Mouse (Mus musculus) lung, postnatal 0 days (tissue): ENCODE results near the gene Itih1. TPM values are rescaled to one million over a fixed set of nuclear protein-coding genes. Genes with fewer than 3 reads are reported as not detected.

Source experiments
- ATAC-seq: fragments of 200-750 bp; cut with Nextera tagmentation; 2 replicates; pipeline ENCODE4 v1.8.0; 2017; ENCODE audit warnings: moderate library complexity
- DNase-seq: peaks from one replicate; pipeline ENCODE4 v3.0.0-alpha.2; 2016; ENCODE audit warnings: low spot score
- H3K27ac ChIP-seq: fragments of 300-500 bp; sonication (generic); 2 replicates; pipeline ENCODE4 v1.5.1; 2014; ENCODE audit warnings: antibody characterized with exemption, mild to moderate bottlenecking, low read length, mixed read lengths
- H3K27me3 ChIP-seq: fragments of 300-500 bp; sonication (generic); replicated peaks from 2 replicates; pipeline ENCODE4 v1.6.1; 2014; ENCODE audit warnings: low read length, mixed read lengths; ENCODE audit not compliant: insufficient read depth
- H3K36me3 ChIP-seq: fragments of 300-500 bp; sonication (generic); 2 replicates; pipeline ENCODE4 v1.6.1; 2014; ENCODE audit warnings: low read length, mixed read lengths; ENCODE audit not compliant: insufficient read depth
- H3K4me1 ChIP-seq: fragments of 300-500 bp; sonication (generic); 2 replicates; pipeline ENCODE4 v1.6.1; 2014; ENCODE audit warnings: antibody characterized with exemption, low read depth, low read length, mixed read lengths; ENCODE audit not compliant: insufficient read depth
- H3K4me2 ChIP-seq: fragments of 300-500 bp; sonication (generic); replicated peaks from 2 replicates; pipeline ENCODE4 v1.6.1; 2014; ENCODE audit warnings: low read depth, mild to moderate bottlenecking, low read length, moderate library complexity, mixed read lengths
- H3K4me3 ChIP-seq: fragments of 300-500 bp; sonication (generic); 2 replicates; pipeline ENCODE4 v1.5.1; 2014; ENCODE audit warnings: low read depth, low read length
- H3K9ac ChIP-seq: fragments of 300-500 bp; sonication (generic); replicated peaks from 2 replicates; pipeline ENCODE4 v1.6.1; 2014; ENCODE audit warnings: low read depth, mild to moderate bottlenecking
- H3K9me3 ChIP-seq: fragments of 300-500 bp; sonication (generic); 2 replicates; pipeline ENCODE4 v1.6.1; 2016; ENCODE audit warnings: low read length, mixed read lengths
- CTCF ChIP-seq: IDR thresholded peaks from 2 replicates; pipeline ENCODE4 v1.5.1; 2016; ENCODE audit warnings: antibody characterized with exemption, mild to moderate bottlenecking
- EP300 ChIP-seq: IDR thresholded peaks from 2 replicates; pipeline ENCODE4 v1.6.1; 2016; ENCODE audit warnings: antibody characterized with exemption, mild to moderate bottlenecking, control low read depth
- WGBS: fragments of 180-500 bp; shearing (Covaris S2); extraction: QIAGEN DNeasy Blood & Tissue Kit; methylation state at CpG from one replicate; pipeline ENCODE4 v1.1.7; 2014; 5-methylcytosine and 5-hydroxymethylcytosine counted together
- polyA plus RNA-seq: library from polyadenylated mRNA; unstranded; fragments of >200 nt; fragmentation: Nextera tagmentation; extraction: Ambion mirVana; gene quantifications from 2 replicates; pipeline ENCODE4 v1.2.1, GENCODE M21; 2015

The Itih1 gene
- polyA plus RNA-seq, 1 experiment from 2014 or later = 0.81 TPM

DNA sequence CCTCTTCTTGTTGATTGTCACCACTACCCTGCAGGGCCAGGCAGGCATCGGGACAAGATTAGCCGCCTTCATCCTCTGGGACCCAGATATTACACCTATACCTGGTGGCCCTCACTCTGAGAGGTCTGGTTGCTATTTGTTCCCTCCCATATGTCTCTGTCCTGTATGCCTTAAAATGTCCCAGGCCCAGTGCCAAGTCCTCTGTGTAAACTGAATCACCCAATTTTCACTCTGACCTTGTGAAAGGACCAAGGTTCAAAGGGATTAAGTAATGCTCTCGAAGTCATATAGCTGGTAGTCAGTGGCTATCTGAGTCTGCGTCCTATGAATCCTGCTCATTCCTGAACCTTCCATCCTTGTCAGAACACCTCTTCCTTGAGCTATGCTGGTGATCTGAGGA is 12.7 kb downstream of the Itih1 start:
- Histone ChIP-seq H3K36me3 (no peaks in the 10 kb centered on the region), H3K4me3 (no peak overlapping the region), H3K9me3 (no peaks in the 10 kb centered on the region), H3K9ac (no peak overlapping the region), H3K4me1 (no peaks in the 10 kb centered on the region), H3K4me2 (no peak overlapping the region), H3K27me3 (no peaks in the 10 kb centered on the region), H3K27ac (no peak overlapping the region)
- DNase-seq (no peak), ATAC-seq (no peak)
- TF ChIP-seq CTCF (no peak), EP300 (no peak)
- 77% methylated on average over 4 of the region's 4 CpGs for WGBS

DNA sequence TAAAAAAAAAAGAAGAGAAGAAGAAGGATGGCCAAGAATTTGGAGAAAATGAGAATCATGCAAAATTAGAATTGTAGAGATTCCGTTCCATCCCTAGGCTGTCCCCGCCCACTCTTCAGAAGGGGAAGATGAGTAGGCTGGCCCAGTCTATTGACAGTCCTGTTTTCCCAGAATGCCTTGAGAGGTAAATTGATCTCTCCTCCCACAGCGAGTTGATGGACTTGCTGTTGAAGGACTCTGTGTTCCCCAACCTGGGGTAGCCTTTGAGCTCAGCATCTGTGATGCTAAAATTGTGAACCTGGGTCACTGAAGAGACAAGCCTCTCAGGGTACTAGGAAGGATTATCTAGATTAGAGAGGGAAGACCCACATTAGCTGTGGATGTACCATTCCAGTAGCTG is 17.6 kb downstream of the Itih1 start:
- no peak overlapping the region for H3K4me2 ChIP-seq
- H3K27ac ChIP-seq = no peak overlapping the region
- no peak for TF ChIP-seq CTCF
- TF ChIP-seq EP300 = no peak
- H3K4me1 ChIP-seq = no peaks in the 10 kb centered on the region
- no peak overlapping the region for H3K9ac ChIP-seq
- ATAC-seq (no peak), DNase-seq (no peak)
- 90% methylated on average over 3 of the region's 3 CpGs for WGBS
- no peaks in the 10 kb centered on the region for H3K36me3 ChIP-seq
- H3K9me3 ChIP-seq = no peaks in the 10 kb centered on the region
- H3K4me3 ChIP-seq = no peak overlapping the region
- no peaks in the 10 kb centered on the region for H3K27me3 ChIP-seq

DNA sequence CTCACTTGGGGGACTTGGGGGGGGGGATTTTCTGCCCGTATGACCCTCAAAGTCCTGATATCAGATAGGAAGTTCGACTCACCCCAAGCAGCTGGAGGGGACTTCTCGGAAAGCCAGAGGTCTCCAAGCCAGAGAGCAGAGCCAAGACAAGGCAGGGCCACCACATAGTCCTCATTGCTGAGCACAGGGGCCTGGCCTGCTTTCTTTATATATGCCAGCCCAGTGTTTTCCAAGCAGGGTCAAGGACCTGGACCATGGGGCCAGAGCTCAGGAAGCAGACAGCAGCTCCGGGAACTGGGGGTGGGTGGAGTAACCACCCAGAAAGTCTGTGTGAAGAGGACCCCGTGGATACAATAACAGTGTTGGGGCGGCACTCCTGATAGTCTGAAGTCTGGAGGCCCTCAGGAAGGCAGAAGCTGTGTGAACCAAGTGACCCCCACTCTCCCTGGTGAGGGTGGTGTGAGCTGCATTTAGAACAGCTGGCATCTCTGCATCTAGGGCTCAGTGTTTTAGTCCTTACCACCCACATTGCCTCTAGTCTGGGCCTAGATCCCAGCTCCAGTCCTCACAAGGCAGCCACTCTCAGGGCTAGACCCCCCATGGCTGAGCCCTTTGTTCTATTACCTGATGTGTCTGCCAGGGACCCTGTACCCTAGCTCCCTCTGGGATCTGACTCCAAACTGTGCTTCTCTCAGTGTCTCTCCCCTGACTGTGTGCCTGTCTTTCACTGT is 19.5 kb downstream of the Itih1 start, which contains the start of gene Itih3:
Gene Itih3 (minus strand): TSS at position 386 of the 731 bp plus-strand sequence.
- peak; percentile 8; the same call in 1 of the 2 replicates for ATAC-seq

DNA sequence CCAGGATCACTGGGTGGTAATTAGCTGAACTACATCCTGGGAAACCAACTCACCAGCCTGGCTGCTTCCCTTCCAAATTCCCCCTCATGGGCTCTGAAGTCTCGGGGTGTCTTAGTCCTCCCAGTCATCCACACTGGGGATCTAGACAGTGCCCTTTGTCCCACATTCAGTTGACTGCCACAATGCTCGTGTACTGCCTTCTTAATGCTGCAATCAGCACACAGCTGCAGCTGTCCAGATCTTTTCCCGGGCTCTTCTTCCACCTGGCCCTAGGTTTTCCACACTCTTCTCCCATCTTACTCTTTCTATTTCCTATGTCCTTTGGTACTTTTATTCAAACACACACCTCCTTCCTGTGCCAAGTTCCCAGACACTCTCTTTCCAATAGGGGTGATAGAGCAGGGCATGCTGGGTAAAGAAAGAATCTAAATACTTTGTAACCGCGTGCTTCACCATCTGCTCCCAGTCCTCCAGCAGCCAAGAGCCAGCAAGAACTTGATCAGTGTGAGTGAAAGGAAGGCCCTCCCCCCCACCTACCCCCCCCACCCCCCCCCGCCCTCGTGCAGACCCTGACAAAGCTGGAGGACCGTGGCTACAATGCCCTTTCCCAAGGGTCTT is 20.9 kb downstream of the Itih1 start:
- H3K27me3 ChIP-seq = no peaks in the 10 kb centered on the region
- H3K36me3 ChIP-seq = no peaks in the 10 kb centered on the region
- 37% methylated on average over 8 of the region's 8 CpGs for WGBS
- H3K4me3 ChIP-seq = no peak overlapping the region
- H3K9me3 ChIP-seq = no peaks in the 10 kb centered on the region
- H3K9ac ChIP-seq = no peak overlapping the region
- no peak overlapping the region for H3K27ac ChIP-seq
- H3K4me2 ChIP-seq = no peak overlapping the region
- H3K4me1 ChIP-seq = no peaks in the 10 kb centered on the region
- TF ChIP-seq EP300 (no peak), CTCF (no peak)
- ATAC-seq = peak; percentile 70
- DNase-seq = peak; percentile 75

More for the DNA sequence above, 19.5 kb downstream of the Itih1 start, which contains the start of gene Itih3:
- H3K9me3 ChIP-seq = no peaks in the 10 kb centered on the region
- H3K27ac ChIP-seq = no peak within 1 kb of the TSS
- H3K27me3 ChIP-seq = no peaks in the 10 kb centered on the region
- no peak for TF ChIP-seq EP300
- TF ChIP-seq CTCF = no peak
- no peaks in the 10 kb centered on the region for H3K36me3 ChIP-seq
- H3K4me1 ChIP-seq = no peaks in the 10 kb centered on the region
- DNase-seq = no peak
- H3K4me2 ChIP-seq = no peak within 1 kb of the TSS
- WGBS = 37% methylated on average over 6 of the region's 6 CpGs
- H3K9ac ChIP-seq = no peak within 1 kb of the TSS
- H3K4me3 ChIP-seq = no peak within 1 kb of the TSS

DNA sequence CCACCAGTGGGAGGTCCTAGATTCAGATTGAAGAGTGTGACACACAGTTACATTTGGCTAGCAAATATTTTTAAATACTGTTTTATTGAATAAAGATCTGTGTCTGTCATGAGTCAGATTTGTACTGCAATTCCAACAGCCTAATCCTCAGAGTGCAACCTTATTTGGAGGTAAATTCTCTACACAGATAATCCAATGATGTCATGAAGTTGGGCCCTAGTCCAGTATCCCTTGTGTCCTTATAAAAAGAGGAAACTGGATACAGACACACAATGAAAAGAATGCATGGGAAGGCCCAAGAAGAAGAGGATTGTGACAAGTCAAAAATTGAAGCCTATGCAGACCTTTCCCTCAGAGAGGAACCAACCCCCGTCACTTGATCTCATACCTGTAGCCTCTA is 26.6 kb downstream of the Itih1 start:
- DNase-seq = no peak
- WGBS = 96% methylated on average over 1 of the region's 1 CpGs
- no peaks in the 10 kb centered on the region for H3K9me3 ChIP-seq

DNA sequence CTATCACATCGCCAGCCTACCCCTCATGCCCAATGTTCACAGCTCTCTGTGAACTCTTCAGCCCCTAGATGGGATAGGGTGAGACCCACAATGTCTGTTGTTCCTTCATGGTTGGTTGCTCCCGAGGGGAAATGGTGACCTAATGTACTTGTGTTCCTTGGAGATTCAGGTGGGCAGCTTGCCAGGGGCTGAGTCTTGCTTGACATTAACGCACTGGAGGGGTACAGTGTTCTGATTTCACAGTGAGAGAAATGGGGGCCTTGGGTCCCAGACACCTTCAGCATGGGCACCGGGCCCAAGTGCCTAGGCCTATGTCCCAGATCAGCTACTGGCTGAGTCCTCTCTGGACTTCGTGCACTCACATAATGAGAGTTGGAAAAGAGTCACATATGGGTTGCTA is 29.7 kb downstream of the Itih1 start:
- Histone ChIP-seq H3K4me3 (no peak overlapping the region), H3K36me3 (no peaks in the 10 kb centered on the region), H3K27ac (no peak overlapping the region), H3K9ac (no peak overlapping the region), H3K4me1 (peaks cover 4% of the 10 kb centered on the region; the same call in 1 of the 2 replicates), H3K4me2 (no peak overlapping the region), H3K27me3 (no peaks in the 10 kb centered on the region), H3K9me3 (no peaks in the 10 kb centered on the region)
- 54% methylated on average over 5 of the region's 5 CpGs for WGBS
- ATAC-seq = peak; percentile 51
- TF ChIP-seq EP300 (no peak), CTCF (no peak)
- DNase-seq = peak; percentile 42

More for the DNA sequence above, 26.6 kb downstream of the Itih1 start:
- Histone ChIP-seq H3K4me1 (peaks cover 4% of the 10 kb centered on the region; the same call in 1 of the 2 replicates), H3K27me3 (no peaks in the 10 kb centered on the region), H3K4me2 (no peak overlapping the region), H3K9ac (no peak overlapping the region), H3K36me3 (no peaks in the 10 kb centered on the region), H3K27ac (no peak overlapping the region), H3K4me3 (no peak overlapping the region)
- TF ChIP-seq EP300 (no peak), CTCF (no peak)
- no peak for ATAC-seq
